Mouse (Mus musculus) liver, adult 2 months (tissue): ENCODE results near the gene Tnip3. TPM values are rescaled to one million over a fixed set of nuclear protein-coding genes. Genes with fewer than 3 reads are reported as not detected.
A peak's percentile ranks its signal among the peaks of the same experiment; 100 is the strongest.

Experiments
- DNase-seq: peaks from one replicate; pipeline ENCODE4 v3.0.0-alpha.2; 2011; ENCODE audit warnings: low read depth, low spot score; ENCODE audit errors: extremely low read depth
- H3K27ac ChIP-seq: fragments of 200-500 bp; replicated peaks from 2 replicates; pipeline ENCODE4 v1.5.1; 2012; ENCODE audit warnings: low read depth, mild to moderate bottlenecking, control low read depth, inconsistent platforms, low read length; ENCODE audit not compliant: insufficient read depth
- H3K27me3 ChIP-seq: fragments of 200-500 bp; 2 replicates; pipeline ENCODE4 v1.6.1; 2012; ENCODE audit warnings: mild to moderate bottlenecking, moderate library complexity, low read length, inconsistent platforms; ENCODE audit not compliant: control insufficient read depth, insufficient read depth
- H3K36me3 ChIP-seq: fragments of 200-500 bp; 2 replicates; pipeline ENCODE4 v1.6.1; 2012; ENCODE audit warnings: low read length, inconsistent platforms; ENCODE audit not compliant: control insufficient read depth, insufficient read depth
- H3K4me1 ChIP-seq: fragments of 200-500 bp; 2 replicates; pipeline ENCODE4 v1.6.1; 2011; ENCODE audit warnings: low read length; ENCODE audit not compliant: control insufficient read depth, insufficient read depth
- H3K4me3 ChIP-seq: fragments of 200-500 bp; 2 replicates; pipeline ENCODE4 v1.5.1; 2011; ENCODE audit warnings: low read depth, mild to moderate bottlenecking, control low read depth, low read length, moderate library complexity; ENCODE audit not compliant: insufficient read depth
- H3K79me2 ChIP-seq: fragments of 200-500 bp; 2 replicates; pipeline ENCODE4 v1.6.1; 2012; ENCODE audit warnings: inconsistent platforms, mild to moderate bottlenecking, low read length, moderate library complexity; ENCODE audit not compliant: control insufficient read depth, insufficient read depth
- H3K9ac ChIP-seq: fragments of 200-500 bp; 2 replicates; pipeline ENCODE4 v1.6.1; 2012; ENCODE audit warnings: low read depth, mild to moderate bottlenecking, control low read depth, inconsistent platforms, low read length
- CTCF ChIP-seq: fragments of 200-500 bp; IDR thresholded peaks from 2 replicates; pipeline ENCODE4 v1.5.1; 2011; ENCODE audit warnings: low read depth, low read length, control low read depth
- POLR2A ChIP-seq: fragments of 200-500 bp; IDR thresholded peaks from 2 replicates; pipeline ENCODE4 v1.6.1; 2011; ENCODE audit warnings: low read length, control low read depth; ENCODE audit not compliant: insufficient read depth; ENCODE audit errors: extremely low read depth
- WGBS: fragments of 180-500 bp; shearing (Covaris S2); methylation state at CpG from one replicate; pipeline ENCODE4 v1.1.7; 2018; 5-methylcytosine and 5-hydroxymethylcytosine counted together
- polyA plus RNA-seq: library from polyadenylated mRNA; depleted of rRNA; stranded (reverse); fragments of >200 nt; gene quantifications from 2 replicates; pipeline ENCODE4 v1.2.3, GENCODE M21; 2012
- total RNA-seq: library from RNA; depleted of rRNA; stranded (reverse); fragments of >200 nt; gene quantifications from 2 replicates; pipeline ENCODE4 v1.2.3, GENCODE M21; 2014

Gene Tnip3
- total and polyA plus RNA-seq, 2 experiments: 0.09 TPM; not detected in 1

DNA sequence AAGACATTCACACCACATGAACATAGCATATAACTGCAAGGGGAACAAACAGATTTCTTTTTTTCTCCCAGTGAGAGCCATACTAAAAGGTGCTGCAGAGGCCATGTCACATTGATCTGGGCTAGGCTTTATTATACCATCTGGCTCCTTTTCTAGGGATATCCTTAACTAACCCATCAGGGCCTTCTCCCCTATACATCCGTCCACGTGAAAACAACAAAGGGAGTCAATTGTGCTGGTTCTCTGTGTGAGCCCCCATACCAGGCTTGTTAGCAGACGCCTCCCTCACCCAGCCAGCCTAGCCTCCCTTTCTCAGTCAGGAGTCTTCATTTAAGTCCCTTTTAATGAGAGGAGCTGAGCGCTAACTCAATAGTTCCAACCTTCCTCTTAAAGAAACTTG is 119.0 kb downstream of the Tnip3 start:
- no peak overlapping the region for H3K27ac ChIP-seq
- no peaks in the 10 kb centered on the region for H3K36me3 ChIP-seq
- H3K4me1 ChIP-seq: no peaks in the 10 kb centered on the region
- no peak for DNase-seq
- TF ChIP-seq CTCF (no peak), POLR2A (no peak)
- no peak overlapping the region for H3K4me3 ChIP-seq
- no peaks in the 10 kb centered on the region for H3K79me2 ChIP-seq
- no peaks in the 10 kb centered on the region for H3K27me3 ChIP-seq
- 60% methylated on average over 4 of the region's 4 CpGs for WGBS
- no peak overlapping the region for H3K9ac ChIP-seq

DNA sequence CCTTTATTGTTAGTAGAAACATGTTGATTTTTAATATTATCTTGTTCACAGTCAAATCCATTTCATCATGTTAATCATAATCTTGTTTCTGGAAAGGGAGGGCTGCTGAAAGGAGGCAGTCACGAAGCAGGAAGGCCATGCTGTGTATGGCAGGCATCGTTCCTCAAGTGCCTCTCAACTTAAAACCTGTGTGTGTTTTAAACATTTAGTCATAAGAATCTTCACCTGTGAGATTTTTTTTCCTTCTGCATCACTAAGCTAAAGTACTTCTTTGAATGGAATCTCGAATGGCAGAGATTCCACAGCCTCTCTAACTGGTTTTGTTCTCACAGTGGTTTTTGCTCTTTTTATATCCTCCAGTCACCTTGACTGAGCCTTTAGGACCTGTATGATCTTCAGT is 121.3 kb downstream of the Tnip3 start:
- Histone ChIP-seq H3K36me3 (no peaks in the 10 kb centered on the region), H3K9ac (no peak overlapping the region), H3K4me3 (no peak overlapping the region), H3K4me1 (no peaks in the 10 kb centered on the region), H3K27me3 (no peaks in the 10 kb centered on the region), H3K27ac (no peak overlapping the region), H3K79me2 (no peaks in the 10 kb centered on the region)
- 62% methylated on average over 3 of the region's 3 CpGs for WGBS
- DNase-seq: no peak
- no peak for TF ChIP-seq POLR2A

DNA sequence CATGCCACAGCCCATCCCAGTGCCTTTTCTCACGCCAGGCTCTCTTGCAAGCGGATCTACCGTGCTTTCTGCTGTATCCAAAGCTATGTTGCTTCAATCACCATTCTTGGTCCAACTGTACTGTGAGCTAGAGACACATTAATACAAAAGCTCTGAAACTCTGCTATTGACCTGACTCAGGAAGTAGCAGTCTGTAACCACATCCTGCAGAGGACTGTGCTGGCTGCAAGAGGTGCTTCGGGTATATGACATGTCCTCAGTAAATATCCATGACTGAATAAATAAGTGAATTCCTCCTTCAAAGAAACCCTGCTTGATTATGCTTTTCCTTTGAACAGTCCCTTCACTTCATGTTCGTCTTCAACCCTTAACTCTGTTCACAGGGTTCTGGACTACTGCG is 122.6 kb downstream of the Tnip3 start:
- Histone ChIP-seq H3K4me1 (no peaks in the 10 kb centered on the region), H3K27ac (no peak overlapping the region), H3K36me3 (no peaks in the 10 kb centered on the region), H3K79me2 (no peaks in the 10 kb centered on the region), H3K4me3 (no peak overlapping the region), H3K9ac (no peak overlapping the region), H3K27me3 (no peaks in the 10 kb centered on the region)
- DNase-seq: no peak
- 74% methylated on average over 6 of the region's 6 CpGs for WGBS
- TF ChIP-seq POLR2A: no peak
- TF ChIP-seq CTCF: no peak

DNA sequence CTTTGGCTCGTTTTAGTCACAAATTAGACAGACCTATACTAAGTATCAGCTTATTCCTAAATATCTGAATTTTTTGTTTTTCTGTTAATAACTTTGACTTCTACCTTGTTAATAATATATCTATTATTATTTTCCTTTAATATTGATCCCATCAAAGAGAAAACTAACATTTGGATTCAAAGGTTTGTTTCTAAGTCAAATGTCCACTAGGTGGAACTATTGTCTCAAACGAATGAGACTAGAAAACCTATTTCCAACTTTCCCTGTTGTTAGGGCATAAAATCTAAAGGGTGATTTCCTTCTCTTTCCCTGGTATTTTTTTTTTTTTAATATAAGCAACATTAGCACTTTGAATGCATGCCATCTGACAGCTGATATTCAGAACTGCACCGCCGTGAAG is 126.3 kb downstream of the Tnip3 start:
- Histone ChIP-seq H3K79me2 (no peaks in the 10 kb centered on the region), H3K36me3 (no peaks in the 10 kb centered on the region), H3K4me1 (no peaks in the 10 kb centered on the region), H3K9ac (no peak overlapping the region), H3K27ac (no peak overlapping the region), H3K27me3 (no peaks in the 10 kb centered on the region), H3K4me3 (no peak overlapping the region)
- DNase-seq: peak; percentile 19
- TF ChIP-seq CTCF (0 out of 2 replicates have a peak, but pooled peaks have one; percentile 17), POLR2A (no peak)
- 41% methylated on average over 4 of the region's 4 CpGs for WGBS

DNA sequence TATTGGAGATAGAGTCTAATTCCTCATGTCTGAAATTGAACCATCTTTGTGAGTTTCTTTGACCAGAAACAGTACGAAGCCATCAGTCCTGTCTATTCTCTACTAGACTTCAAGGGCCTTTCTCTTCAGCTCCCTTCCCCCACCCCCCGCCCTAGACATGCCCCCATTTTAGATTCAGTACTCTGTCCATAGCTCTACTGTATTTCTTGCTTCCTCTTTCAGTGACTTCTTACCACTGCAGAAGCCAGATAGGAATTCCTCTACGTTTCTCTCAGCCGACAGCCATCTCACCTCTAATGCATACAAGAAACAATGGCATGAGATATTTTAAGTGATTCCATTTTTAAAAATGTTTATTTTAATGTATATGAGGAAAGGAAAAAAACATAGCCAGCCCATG is 136.2 kb downstream of the Tnip3 start:
- H3K79me2 ChIP-seq: no peaks in the 10 kb centered on the region
- H3K4me1 ChIP-seq: no peaks in the 10 kb centered on the region; the same call in 1 of the 2 replicates
- no peak overlapping the region for H3K4me3 ChIP-seq
- WGBS: 77% methylated on average over 4 of the region's 4 CpGs
- no peaks in the 10 kb centered on the region for H3K36me3 ChIP-seq
- H3K27me3 ChIP-seq: no peaks in the 10 kb centered on the region
- DNase-seq: no peak
- no peak overlapping the region for H3K27ac ChIP-seq
- TF ChIP-seq POLR2A (no peak), CTCF (no peak)
- no peak overlapping the region for H3K9ac ChIP-seq

DNA sequence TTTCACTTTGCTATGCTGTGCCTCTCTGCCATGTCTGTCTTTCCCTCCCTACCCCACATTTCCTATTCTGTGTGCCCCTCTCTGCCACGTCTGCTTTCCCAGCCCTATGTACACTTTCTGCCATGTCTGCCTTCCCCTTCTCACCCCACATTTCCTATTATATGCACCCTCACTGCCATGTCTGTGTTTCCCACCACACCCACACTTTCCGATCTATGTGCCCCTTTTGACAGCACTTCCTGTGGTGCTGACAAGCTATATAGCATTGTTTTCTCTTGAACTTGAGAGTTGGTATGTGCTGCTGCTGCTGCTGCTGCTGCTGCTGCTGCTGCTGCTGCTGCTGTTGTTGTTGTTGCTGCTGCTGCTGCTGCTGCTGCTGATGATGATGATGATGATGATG is 136.9 kb downstream of the Tnip3 start:
- Histone ChIP-seq H3K4me1 (no peaks in the 10 kb centered on the region; the same call in 1 of the 2 replicates), H3K79me2 (no peaks in the 10 kb centered on the region), H3K27ac (no peak overlapping the region), H3K4me3 (no peak overlapping the region), H3K9ac (no peak overlapping the region), H3K36me3 (no peaks in the 10 kb centered on the region), H3K27me3 (no peaks in the 10 kb centered on the region)
- DNase-seq: no peak
- 72% methylated on average over 2 of the region's 2 CpGs for WGBS
- TF ChIP-seq CTCF: no peak
- no peak for TF ChIP-seq POLR2A
